Mouse (Mus musculus) liver, embryonic 14.5 days (tissue): Measurements from ENCODE around the gene Pcca.

Source experiments
- CTCF ChIP-seq: IDR thresholded peaks from 2 replicates; pipeline ENCODE4 v1.5.1; 2016; ENCODE audit warnings: antibody characterized with exemption, low read depth, control low read depth
- EP300 ChIP-seq: IDR thresholded peaks from 2 replicates; pipeline ENCODE4 v1.6.1; 2016; ENCODE audit warnings: antibody characterized with exemption, low read depth

DNA sequence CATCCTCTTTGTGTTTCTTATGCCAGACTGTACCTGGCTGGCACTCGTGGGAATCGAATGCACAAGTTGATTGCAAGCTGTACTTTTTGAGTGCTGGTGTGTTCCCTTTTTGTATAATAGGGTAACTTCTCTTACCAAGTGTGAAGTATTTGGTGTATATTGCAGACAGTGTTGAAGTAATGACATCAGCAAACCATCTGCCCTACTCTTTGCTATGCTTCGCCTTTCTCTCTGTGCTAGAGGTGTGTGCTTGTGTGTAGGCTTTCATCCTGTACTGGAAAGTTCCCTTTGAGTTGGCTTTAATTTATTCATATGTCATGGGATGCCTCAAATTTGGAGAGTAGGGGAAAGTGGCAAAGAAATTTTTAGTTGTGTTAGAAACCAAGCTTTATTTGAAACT is 220.2 kb downstream of the Pcca start:
- TF ChIP-seq EP300 (no peak), CTCF (no peak)
